Mouse (Mus musculus) heart, embryonic 13.5 days (tissue): ENCODE data around the gene Poll. TPM values are rescaled to one million over a fixed set of nuclear protein-coding genes. Genes with fewer than 3 reads are reported as not detected.
A peak's percentile ranks its signal among the peaks of the same experiment; 100 is the strongest.

Source experiments
- ATAC-seq: fragments of 200-750 bp; cut with Nextera tagmentation; 2 replicates; pipeline ENCODE4 v1.8.0; 2017; ENCODE audit warnings: moderate TSS enrichment; ENCODE audit not compliant: insufficient number of reproducible peaks, low FRiP score, low TSS enrichment; ENCODE audit errors: extremely low read depth
- H3K27ac ChIP-seq: fragments of 300-500 bp; sonication (generic); replicated peaks from 2 replicates; pipeline ENCODE4 v1.5.1; 2015; ENCODE audit warnings: moderate library complexity, mild to moderate bottlenecking, inconsistent platforms
- H3K27me3 ChIP-seq: fragments of 300-500 bp; sonication (generic); replicated peaks from 2 replicates; pipeline ENCODE4 v1.6.1; 2015; ENCODE audit warnings: mild to moderate bottlenecking, inconsistent platforms
- H3K36me3 ChIP-seq: fragments of 300-500 bp; sonication (generic); 2 replicates; pipeline ENCODE4 v1.6.1; 2015; ENCODE audit warnings: mild to moderate bottlenecking, inconsistent platforms
- H3K4me1 ChIP-seq: fragments of 300-500 bp; sonication (generic); 2 replicates; pipeline ENCODE4 v1.6.1; 2015; ENCODE audit warnings: inconsistent platforms
- H3K4me2 ChIP-seq: fragments of 300-500 bp; sonication (generic); 2 replicates; pipeline ENCODE4 v1.6.1; 2015; ENCODE audit warnings: inconsistent platforms, mild to moderate bottlenecking, moderate library complexity
- H3K4me3 ChIP-seq: fragments of 300-500 bp; sonication (generic); 2 replicates; pipeline ENCODE4 v1.5.1; 2015; ENCODE audit warnings: moderate library complexity, mild to moderate bottlenecking, inconsistent platforms
- H3K9ac ChIP-seq: fragments of 300-500 bp; sonication (generic); 2 replicates; pipeline ENCODE4 v1.6.1; 2015; ENCODE audit warnings: inconsistent platforms, mild to moderate bottlenecking, moderate library complexity
- H3K9me3 ChIP-seq: fragments of 300-500 bp; sonication (generic); 2 replicates; pipeline ENCODE4 v1.6.1; 2016; ENCODE audit warnings: inconsistent platforms
- WGBS: fragments of 180-500 bp; shearing (Covaris S2); methylation state at CpG from one replicate; pipeline ENCODE4 v1.1.7; 2015; ENCODE audit warnings: mixed read lengths; 5-methylcytosine and 5-hydroxymethylcytosine counted together
- polyA plus RNA-seq: library from polyadenylated mRNA; unstranded; fragments of >200 nt; fragmentation: Nextera tagmentation; extraction: Ambion mirVana; gene quantifications from 2 replicates; pipeline ENCODE4 v1.2.1, GENCODE M21; 2015

Poll gene
- polyA plus RNA-seq, 1 experiment from 2014 or later: 13.2 TPM

DNA sequence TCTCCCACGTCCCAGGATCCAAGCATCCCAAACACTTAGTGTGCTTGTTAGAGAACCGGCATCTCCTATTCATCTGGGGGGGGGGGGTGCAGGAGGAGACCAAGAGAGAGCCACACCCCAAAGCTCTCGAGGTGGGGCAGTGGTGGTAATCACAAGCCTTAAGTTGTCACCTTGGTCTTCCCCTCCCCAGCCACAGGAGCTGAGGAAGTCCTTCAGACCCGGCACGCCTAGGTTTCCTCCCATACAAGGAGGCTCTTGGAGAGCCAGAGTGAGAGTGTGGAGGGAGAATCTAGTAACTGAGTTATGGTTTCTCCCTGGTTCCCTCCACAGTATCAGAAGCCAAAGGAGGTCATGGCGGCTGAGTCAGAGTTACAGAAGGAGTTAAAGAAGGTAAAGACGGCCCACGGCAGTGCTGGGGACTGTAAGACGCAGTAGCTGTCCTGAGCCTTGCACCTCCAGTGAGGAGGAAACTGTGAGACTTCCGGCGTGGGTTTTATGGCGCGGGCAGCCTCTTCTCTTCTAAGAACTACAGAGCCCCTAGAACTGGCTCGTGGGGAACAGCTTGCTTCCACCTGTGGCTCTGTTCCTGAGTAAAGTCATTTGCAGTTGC is 16.9 kb upstream of the Poll start:
- peaks cover 67% of the 10 kb centered on the region for H3K4me1 ChIP-seq
- H3K27ac ChIP-seq: no peak overlapping the region
- no peak for ATAC-seq

DNA sequence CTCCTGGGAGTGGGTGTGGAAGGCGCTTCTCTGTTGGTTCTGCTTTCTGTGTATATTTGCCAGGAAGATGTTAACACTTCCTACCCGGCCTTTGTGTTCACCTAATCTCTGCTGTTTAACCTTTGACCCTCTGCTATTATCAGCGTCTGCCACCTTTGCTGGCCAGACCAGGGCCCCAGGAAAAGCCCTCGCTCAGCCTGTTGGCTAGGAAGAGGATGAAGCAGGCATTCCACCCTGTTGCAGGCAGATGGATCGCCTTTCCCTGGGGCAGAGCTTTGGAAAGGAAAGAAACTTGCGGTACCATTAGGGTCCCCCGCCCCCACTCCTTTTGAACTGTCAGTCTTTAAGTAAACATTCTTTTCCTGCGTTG is 15.3 kb upstream of the Poll start:
- peaks cover 61% of the 10 kb centered on the region for H3K4me1 ChIP-seq
- no peak for ATAC-seq

More for the DNA sequence above, 16.9 kb upstream of the Poll start:
- H3K9ac ChIP-seq: peak overlapping the region; percentile 14; the same call in 1 of the 2 replicates
- H3K4me3 ChIP-seq: no peak overlapping the region
- no peaks in the 10 kb centered on the region for H3K27me3 ChIP-seq
- no peak overlapping the region for H3K4me2 ChIP-seq
- 65% methylated on average over 14 of the region's 14 CpGs for WGBS
- peaks cover 3% of the 10 kb centered on the region; the same call in 1 of the 2 replicates for H3K9me3 ChIP-seq
- peaks cover 50% of the 10 kb centered on the region for H3K36me3 ChIP-seq

DNA sequence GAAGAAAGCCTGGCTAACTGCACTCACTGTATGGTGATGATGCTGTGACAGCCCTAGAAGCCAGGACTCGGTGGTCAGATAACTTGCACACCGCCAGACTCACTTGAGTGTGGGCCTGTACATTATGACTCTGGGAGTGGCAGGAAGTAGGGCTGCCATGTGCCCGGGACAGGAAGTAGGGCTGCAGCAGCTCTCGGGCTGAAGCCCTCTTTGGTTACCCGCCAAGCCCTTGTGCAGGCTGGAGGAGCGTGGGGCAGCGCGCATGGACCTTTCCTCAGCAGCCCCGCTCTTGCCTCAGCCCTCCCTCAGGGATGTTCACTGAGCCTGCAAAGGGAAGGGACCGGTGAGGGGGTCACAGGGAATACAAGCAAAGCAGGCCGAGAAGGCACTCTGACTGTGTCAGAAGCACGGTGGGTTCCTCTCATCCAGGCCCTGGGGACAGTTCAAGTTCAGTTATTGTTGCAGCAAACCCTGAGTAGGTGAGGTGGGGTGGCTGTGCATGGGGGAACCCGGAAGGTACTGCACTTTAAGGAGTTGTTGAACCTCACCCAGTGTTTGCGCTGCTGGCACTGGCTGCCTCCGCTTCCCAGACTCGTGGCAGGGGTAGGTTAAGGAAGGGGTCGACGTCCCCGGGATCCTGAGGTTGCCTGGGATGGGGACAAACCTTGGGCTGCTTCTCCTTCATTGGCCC is 14.8 kb upstream of the Poll start:
- peak overlapping the region; percentile 25 for H3K4me2 ChIP-seq
- WGBS: 33% methylated on average over 19 of the region's 19 CpGs
- no peak overlapping the region for H3K4me3 ChIP-seq
- H3K9me3 ChIP-seq: no peaks in the 10 kb centered on the region
- 0 out of 2 replicates have a peak overlapping the region, but pooled peaks have one; percentile 20 for H3K27ac ChIP-seq
- H3K27me3 ChIP-seq: no peaks in the 10 kb centered on the region
- H3K9ac ChIP-seq: peak overlapping the region; percentile 65; the same call in 1 of the 2 replicates
- no peak for ATAC-seq
- H3K4me1 ChIP-seq: peaks cover 56% of the 10 kb centered on the region
- peaks cover 50% of the 10 kb centered on the region for H3K36me3 ChIP-seq

More for the DNA sequence above, 15.3 kb upstream of the Poll start:
- Histone ChIP-seq H3K36me3 (peaks cover 50% of the 10 kb centered on the region), H3K9me3 (no peaks in the 10 kb centered on the region), H3K27ac (peak overlapping the region; percentile 20; the same call in 1 of the 2 replicates), H3K27me3 (no peaks in the 10 kb centered on the region), H3K4me2 (peak overlapping the region; percentile 25), H3K9ac (peak overlapping the region; percentile 65; the same call in 1 of the 2 replicates), H3K4me3 (no peak overlapping the region)
- WGBS: 12% methylated on average over 8 of the region's 8 CpGs

DNA sequence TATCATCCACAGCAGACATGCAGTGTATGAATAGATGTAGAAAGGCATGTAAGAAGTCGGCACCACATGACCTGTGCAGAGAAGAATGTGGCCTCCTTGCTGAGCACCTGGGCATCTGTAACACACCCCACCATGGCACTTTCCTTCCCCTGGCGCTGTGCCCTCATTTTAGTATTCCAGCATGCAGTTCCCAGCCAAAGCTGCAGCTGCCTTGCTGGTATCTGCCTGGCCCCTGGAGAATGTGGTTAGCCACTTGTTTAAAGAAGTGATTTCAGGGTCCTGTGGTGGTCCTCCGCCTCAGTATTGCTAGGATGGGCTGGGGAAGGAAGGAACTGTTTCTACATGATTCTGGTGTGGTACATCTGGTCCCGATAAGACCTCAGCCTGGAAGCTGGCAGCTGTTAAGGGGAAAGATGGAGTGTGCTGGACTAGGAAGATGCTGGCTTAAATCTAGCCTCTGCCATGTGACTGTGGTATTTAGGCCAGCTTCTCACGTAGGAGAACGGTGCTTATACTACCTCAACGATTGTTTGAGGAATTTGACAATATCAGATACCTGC is 14.1 kb upstream of the Poll start:
- H3K4me2 ChIP-seq: no peak overlapping the region
- H3K36me3 ChIP-seq: peaks cover 47% of the 10 kb centered on the region
- no peaks in the 10 kb centered on the region for H3K27me3 ChIP-seq
- H3K9me3 ChIP-seq: no peaks in the 10 kb centered on the region
- peaks cover 49% of the 10 kb centered on the region for H3K4me1 ChIP-seq
- H3K4me3 ChIP-seq: no peak overlapping the region
- 44% methylated on average over 7 of the region's 7 CpGs for WGBS
- no peak overlapping the region for H3K9ac ChIP-seq
- H3K27ac ChIP-seq: no peak overlapping the region; the same call in 1 of the 2 replicates
- ATAC-seq: no peak

DNA sequence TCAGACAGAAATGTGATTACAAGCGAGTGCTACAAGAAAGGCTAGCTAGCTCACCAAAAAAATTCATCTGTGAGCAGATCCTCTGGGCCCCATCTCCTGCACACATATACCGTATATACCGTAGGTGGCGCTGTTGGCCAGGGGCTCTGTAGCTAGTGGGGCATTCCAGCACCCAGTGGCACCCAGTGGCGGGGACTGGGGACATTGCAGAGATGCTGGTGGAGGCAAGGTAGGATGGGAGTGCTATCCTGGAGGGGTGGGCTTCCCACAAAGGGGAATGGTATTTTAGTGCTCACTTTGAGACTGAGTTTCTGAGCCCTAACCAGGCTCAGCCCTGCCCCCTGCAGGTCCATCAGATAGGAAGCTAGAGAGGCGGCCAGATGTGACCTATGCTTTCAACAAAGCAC is 13.5 kb upstream of the Poll start:
- no peak for ATAC-seq
- H3K4me3 ChIP-seq: no peak overlapping the region
- H3K9me3 ChIP-seq: no peaks in the 10 kb centered on the region
- peaks cover 41% of the 10 kb centered on the region for H3K36me3 ChIP-seq
- H3K27ac ChIP-seq: no peak overlapping the region
- H3K4me1 ChIP-seq: peaks cover 44% of the 10 kb centered on the region
- WGBS: 12% methylated on average over 6 of the region's 6 CpGs
- H3K9ac ChIP-seq: no peak overlapping the region
- H3K4me2 ChIP-seq: no peak overlapping the region
- H3K27me3 ChIP-seq: no peaks in the 10 kb centered on the region

DNA sequence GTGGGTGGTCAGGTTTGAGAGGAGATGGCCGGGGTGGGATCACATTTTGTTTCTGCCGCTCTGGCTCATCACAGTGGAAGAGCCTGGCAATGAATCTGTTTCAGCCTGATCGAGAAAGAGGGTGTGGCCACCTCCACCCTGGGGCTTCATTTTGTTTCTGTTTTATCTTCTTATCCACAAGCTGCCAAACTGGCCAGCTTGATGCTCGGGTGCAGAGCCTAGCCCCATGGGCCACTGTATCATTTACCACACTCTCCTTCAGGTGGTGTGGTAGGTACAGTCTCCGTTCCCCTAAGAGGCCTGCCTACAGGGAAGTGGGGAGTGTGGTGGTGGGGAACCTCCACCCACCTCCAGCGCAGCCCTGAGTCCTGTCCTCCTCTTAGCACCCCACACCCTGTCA is 12.7 kb upstream of the Poll start:
- peaks cover 44% of the 10 kb centered on the region for H3K4me1 ChIP-seq
- no peaks in the 10 kb centered on the region for H3K27me3 ChIP-seq
- no peaks in the 10 kb centered on the region for H3K9me3 ChIP-seq
- H3K27ac ChIP-seq: no peak overlapping the region
- H3K4me2 ChIP-seq: no peak overlapping the region
- H3K4me3 ChIP-seq: no peak overlapping the region
- H3K36me3 ChIP-seq: peaks cover 33% of the 10 kb centered on the region
- no peak overlapping the region for H3K9ac ChIP-seq
- ATAC-seq: no peak
- WGBS: 71% methylated on average over 6 of the region's 6 CpGs

DNA sequence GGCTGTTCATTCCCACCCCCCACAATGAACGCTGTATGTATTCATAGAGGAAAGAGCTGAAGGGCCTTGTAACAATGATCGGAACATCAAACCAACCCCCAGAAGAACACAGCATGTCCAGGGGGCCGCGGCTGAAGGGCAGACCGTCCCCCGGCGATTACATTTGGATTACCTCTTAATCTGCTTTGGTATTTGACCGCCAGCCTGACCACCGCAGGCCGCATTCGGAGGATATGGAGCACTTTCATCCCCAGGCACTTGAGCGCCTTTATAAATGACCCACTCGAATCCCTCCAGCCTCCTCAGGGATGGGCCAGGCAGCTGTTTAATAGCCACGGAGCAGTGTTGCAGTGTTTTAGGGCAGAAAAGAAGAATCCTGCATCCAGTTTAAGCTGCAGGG is 7.0 kb upstream of the Poll start:
- Histone ChIP-seq H3K4me2 (no peak overlapping the region), H3K4me1 (peaks cover 13% of the 10 kb centered on the region), H3K4me3 (no peak overlapping the region), H3K9ac (no peak overlapping the region), H3K27me3 (no peaks in the 10 kb centered on the region), H3K9me3 (no peaks in the 10 kb centered on the region), H3K36me3 (peaks cover 10% of the 10 kb centered on the region; the same call in 1 of the 2 replicates), H3K27ac (no peak overlapping the region)
- ATAC-seq: no peak
- 50% methylated on average over 14 of the region's 14 CpGs for WGBS

DNA sequence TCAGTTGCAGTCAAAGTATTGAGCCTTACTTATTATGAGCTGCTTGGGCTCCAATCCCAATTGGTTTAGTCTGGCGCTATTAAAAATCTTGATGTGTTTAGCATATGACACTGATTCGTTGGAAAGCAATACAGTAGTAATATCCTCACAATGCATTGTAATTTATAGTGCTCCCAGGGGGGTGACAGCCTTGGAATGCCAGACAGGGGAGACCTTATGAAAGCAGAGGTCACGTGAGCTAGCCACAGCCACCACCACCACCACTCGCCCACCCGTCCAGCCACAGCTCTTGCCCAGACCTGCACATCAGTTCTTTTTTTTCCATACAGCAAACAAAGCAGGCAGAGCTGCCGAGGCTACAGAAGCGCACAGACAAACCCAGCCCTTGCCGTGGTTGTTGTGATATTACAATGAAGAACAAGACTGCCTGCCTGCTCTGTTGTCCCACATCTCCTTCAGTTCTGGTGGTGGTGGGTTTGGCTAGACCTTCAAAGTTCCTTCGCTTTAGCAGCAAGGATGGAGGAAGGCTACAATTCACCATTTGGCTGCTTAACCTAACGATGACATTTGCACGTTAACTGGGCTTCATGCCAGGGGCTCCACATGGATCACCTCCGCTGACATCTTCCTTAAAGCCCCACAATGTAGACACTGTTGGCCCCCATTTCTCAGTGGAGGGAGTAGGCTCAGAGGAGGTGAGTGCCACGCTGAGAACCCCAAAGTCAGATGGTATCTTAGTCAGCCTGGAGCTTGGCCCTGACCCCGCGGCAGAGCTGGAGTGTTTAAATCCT is 5.8 kb upstream of the Poll start:
- Histone ChIP-seq H3K4me1 (peaks cover 17% of the 10 kb centered on the region), H3K9me3 (no peaks in the 10 kb centered on the region), H3K9ac (no peak overlapping the region), H3K27me3 (no peaks in the 10 kb centered on the region), H3K4me3 (no peak overlapping the region), H3K27ac (no peak overlapping the region), H3K36me3 (no peaks in the 10 kb centered on the region), H3K4me2 (no peak overlapping the region)
- ATAC-seq: no peak
- 59% methylated on average over 15 of the region's 15 CpGs for whole genome bisulfite sequencing

DNA sequence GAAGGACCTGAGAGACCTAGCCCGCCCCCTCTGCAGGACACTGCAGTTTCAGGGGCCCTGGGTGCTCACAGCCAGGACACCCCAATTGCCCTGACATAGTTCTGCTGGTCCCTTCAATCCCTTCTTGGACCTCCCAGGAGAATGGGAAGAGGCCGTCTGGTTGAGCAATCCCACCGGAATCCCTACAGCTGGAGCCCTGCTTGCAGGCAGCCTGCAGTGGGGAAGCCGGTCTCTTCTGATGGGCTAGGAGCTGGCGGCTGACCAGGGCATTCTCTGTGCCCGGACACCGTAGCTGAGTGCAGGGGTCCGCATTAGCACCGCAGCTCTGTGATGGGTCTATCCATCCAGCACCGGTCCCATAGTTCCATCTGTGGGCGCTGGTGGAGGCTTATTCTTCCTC is 6.2 kb downstream of the Poll start:
- peaks cover 59% of the 10 kb centered on the region for H3K36me3 ChIP-seq

DNA sequence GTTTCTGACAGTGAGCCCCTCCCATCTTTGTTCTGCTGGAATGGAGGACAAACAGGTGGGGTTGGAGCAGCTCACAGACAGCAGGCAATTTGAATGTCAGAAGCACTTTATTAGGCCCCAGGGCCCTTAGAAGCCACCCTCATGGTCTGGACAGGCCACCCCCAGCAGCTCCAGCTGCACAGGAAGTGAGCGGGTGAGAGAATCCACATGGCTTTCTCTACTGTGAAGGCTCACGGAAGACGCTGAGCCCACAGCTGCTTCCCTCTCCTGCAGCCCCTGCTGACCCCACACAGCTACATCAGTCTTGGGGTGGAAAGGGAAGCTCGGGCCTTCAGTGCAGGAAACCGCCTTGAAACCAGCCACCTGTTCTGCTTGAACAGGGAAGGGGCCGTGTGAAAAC is 8.1 kb downstream of the Poll start:
- WGBS: 52% methylated on average over 6 of the region's 6 CpGs
- H3K9me3 ChIP-seq: no peaks in the 10 kb centered on the region
- ATAC-seq: no peak

More for the DNA sequence above, 6.2 kb downstream of the Poll start:
- no peak overlapping the region for H3K4me3 ChIP-seq
- peaks cover 5% of the 10 kb centered on the region for H3K27me3 ChIP-seq
- H3K4me1 ChIP-seq: no peaks in the 10 kb centered on the region
- H3K4me2 ChIP-seq: no peak overlapping the region
- no peak overlapping the region for H3K9ac ChIP-seq
- no peak overlapping the region for H3K27ac ChIP-seq
- no peaks in the 10 kb centered on the region for H3K9me3 ChIP-seq
- ATAC-seq: no peak
- 89% methylated on average over 11 of the region's 11 CpGs for WGBS

DNA sequence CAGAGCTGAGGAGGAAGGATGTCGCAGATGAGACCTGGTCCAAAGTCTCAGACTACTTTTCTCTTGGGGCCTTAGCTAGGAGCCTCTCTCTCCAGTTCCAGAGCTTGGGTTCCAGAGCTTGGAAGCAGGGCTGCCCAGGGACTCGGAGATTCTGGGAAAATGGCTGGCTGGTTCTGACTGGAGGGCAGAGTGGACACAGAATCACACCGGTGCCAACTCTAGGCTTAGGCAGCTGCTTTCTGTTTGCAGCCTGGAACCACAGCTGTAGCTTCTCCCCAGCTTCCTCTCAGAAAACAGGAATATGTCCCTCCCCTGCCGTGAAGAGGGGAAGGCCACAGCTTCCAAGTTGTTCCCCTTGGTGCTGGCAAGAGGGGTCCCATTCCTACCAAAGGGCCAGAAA is 10.4 kb downstream of the Poll start:
- Histone ChIP-seq H3K4me2 (no peak overlapping the region), H3K9me3 (no peaks in the 10 kb centered on the region), H3K4me3 (no peak overlapping the region), H3K27me3 (peaks cover 31% of the 10 kb centered on the region), H3K36me3 (peaks cover 29% of the 10 kb centered on the region), H3K9ac (no peak overlapping the region), H3K27ac (no peak overlapping the region), H3K4me1 (no peaks in the 10 kb centered on the region)
- no peak for ATAC-seq
- 70% methylated on average over 4 of the region's 4 CpGs for WGBS

More for the DNA sequence above, 8.1 kb downstream of the Poll start:
- Histone ChIP-seq H3K27me3 (peaks cover 12% of the 10 kb centered on the region), H3K36me3 (peaks cover 48% of the 10 kb centered on the region), H3K9ac (no peak overlapping the region), H3K4me1 (no peaks in the 10 kb centered on the region), H3K4me2 (no peak overlapping the region), H3K4me3 (no peak overlapping the region), H3K27ac (no peak overlapping the region)
